Mouse (Mus musculus): ENCODE measurements around the gene Hexim1. TPM values are rescaled to one million over a fixed set of nuclear protein-coding genes. Genes with fewer than 3 reads are reported as not detected.

The Hexim1 gene
- polyA plus RNA-seq, 1 experiment = 24.3 TPM

DNA sequence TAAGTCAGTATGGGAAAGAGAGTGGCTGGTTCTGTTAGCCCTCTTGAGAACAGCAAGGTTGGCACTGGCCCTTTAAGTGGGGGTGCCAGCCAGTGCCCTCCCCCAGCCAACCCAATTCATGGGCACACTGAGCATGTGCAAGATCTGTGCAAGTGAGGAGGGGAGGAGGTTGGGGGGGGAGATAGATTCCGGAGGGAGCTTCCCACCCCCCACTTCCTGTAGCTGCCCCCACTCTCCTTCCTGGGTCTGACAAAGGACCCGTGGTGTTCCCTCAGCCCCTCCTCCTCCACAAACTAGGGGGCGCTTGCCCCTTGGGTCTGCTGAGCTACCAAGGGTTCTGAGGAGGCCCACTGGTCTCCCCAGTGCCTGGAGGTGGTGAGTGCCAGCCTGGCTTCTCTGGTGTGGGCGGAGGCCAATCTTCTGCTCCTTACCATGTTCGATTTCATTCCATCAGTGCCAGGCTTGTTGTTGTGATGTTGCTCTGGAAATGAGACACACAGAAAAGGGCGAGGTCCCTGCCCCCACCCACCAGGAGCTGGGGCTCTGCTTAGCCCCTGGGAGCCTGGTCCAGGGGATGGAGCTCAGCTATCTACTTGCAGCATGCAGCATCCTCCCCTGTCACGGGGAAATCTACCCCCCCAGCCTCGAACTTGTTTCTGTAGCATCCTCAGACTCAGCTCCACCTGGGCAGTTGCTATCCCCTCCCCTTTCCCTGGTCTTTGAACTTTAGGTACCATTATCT, 26.6 kb downstream of the Hexim1 start:
- peak overlapping the region; percentile 18 for H3K4me3 ChIP-seq (ENCODE audit: insufficient read depth, poor library complexity, severe bottlenecking)
- no peaks in the 10 kb centered on the region for H3K36me3 ChIP-seq (ENCODE audit: control insufficient read depth, insufficient read depth)
- no peaks in the 10 kb centered on the region for H3K79me2 ChIP-seq (ENCODE audit: control insufficient read depth, insufficient read depth)
- no peaks in the 10 kb centered on the region for H3K27me3 ChIP-seq (ENCODE audit: control insufficient read depth, insufficient read depth, insufficient read length)
- TF ChIP-seq CTCF (IDR thresholded peaks at IDR 0.05; ENCODE audit: control insufficient read depth, insufficient read depth, insufficient read length) (no peak), FOSL1 (IDR thresholded peaks at IDR 0.05; ENCODE audit: insufficient read depth, low read length, poor library complexity, severe bottlenecking) (no peak), MYOD1 (IDR thresholded peaks at IDR 0.05; ENCODE audit: control insufficient read depth, insufficient read length, low read depth) (no peak), USF1 (IDR thresholded peaks at IDR 0.05; ENCODE audit: low read depth) (no peak), MYOG (IDR thresholded peaks at IDR 0.05; ENCODE audit: control insufficient read depth, extremely low read depth, insufficient read length) (no peak), CEBPB (IDR thresholded peaks at IDR 0.05; ENCODE audit: low read depth) (no peak), MAX (IDR thresholded peaks at IDR 0.05) (no peak)
- H3K79me3 ChIP-seq (ENCODE audit: low read depth) = no peaks in the 10 kb centered on the region
- H3ac ChIP-seq (ENCODE audit: control insufficient read depth, insufficient read length, low read depth) = peak overlapping the region; percentile 31

DNA sequence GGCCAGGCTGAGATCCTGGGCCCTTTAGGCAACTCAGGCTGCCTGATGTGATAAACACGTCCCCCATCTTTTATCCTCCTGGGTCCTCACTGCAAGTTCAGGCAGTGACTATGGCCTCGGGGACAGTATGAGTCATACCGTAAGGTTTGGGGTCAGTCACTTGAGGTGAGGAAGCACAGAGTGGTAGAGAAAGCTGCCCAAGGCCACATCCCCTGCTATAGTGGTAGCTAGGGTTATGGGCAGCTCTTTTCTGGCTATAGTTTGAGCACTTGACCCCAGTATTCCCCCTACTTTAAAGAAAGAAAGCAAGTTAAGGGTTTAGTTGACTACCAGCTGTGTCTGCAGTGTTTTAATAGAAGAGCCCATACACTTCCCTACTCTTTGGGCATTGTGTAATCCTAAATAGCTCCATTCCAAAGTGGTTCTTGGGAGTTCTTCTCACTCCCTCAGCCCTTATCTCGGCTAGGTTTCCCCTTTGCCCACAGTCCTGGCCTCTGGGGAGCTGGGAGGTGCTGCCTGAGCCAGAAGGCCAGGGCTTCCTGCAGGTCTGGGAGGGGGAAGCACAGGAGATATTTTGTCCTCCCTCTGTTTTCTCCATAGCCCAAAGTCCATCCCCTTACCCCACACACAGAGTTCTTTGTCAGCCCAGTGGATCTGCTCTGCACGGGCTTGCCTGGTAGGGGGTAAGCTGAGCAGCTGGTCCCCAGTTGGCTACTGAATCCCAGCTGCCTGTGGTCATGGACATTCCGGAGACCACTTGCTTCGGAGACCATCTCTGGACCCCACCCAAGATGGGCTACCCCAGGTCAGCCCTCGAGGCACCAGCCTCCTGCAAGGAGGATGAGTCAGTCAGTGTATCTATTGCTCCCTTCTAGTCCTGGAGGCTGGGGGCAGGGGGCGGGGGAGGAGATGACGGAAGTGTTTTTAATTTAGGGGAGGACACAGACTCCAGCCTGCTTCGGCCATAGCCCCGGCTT, 28.6 kb downstream of the Hexim1 start:
- H3K79me2 ChIP-seq (ENCODE audit: control insufficient read depth, insufficient read depth) = no peaks in the 10 kb centered on the region
- H3K4me3 ChIP-seq (ENCODE audit: insufficient read depth, poor library complexity, severe bottlenecking) = no peak overlapping the region
- H3K27me3 ChIP-seq (ENCODE audit: control insufficient read depth, insufficient read depth, insufficient read length) = no peaks in the 10 kb centered on the region
- no peaks in the 10 kb centered on the region for H3K36me3 ChIP-seq (ENCODE audit: control insufficient read depth, insufficient read depth)
- no peaks in the 10 kb centered on the region for H3K79me3 ChIP-seq (ENCODE audit: low read depth)
- TF ChIP-seq MYOD1 (IDR thresholded peaks at IDR 0.05; ENCODE audit: control insufficient read depth, insufficient read length, low read depth) (peak; percentile 77), CEBPB (IDR thresholded peaks at IDR 0.05; ENCODE audit: low read depth) (peak; percentile 60), USF1 (IDR thresholded peaks at IDR 0.05; ENCODE audit: low read depth) (no peak)
- H3ac ChIP-seq (ENCODE audit: control insufficient read depth, insufficient read length, low read depth) = no peak overlapping the region

DNA sequence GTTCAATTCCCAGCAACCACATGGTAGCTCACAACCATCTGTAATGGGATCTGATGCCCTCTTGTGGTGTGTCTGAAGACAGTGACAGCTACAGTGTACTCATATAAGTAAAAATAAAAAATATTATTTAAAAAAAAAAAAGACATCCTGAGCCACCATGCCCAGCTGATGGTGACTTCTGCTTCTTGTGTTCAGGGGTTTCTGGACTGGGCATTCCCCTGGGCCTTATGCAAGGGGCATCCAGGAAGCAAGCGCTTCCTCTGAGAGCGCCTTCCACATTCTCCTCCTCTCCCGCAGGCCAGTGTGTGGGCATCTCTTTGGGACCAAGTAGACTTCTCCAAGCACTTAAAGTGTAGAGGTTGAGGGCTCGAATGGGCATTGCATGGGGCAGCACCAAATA, 30.4 kb downstream of the Hexim1 start:
- no peaks in the 10 kb centered on the region for H3K36me3 ChIP-seq (ENCODE audit: control insufficient read depth, insufficient read depth)
- no peak overlapping the region for H3ac ChIP-seq (ENCODE audit: control insufficient read depth, insufficient read length, low read depth)
- no peak for TF ChIP-seq MYOG (IDR thresholded peaks at IDR 0.05; ENCODE audit: control insufficient read depth, extremely low read depth, insufficient read length)
- TF ChIP-seq USF1 (IDR thresholded peaks at IDR 0.05; ENCODE audit: low read depth) = no peak
- TF ChIP-seq CEBPB (IDR thresholded peaks at IDR 0.05; ENCODE audit: low read depth) = no peak
- TF ChIP-seq FOSL1 (IDR thresholded peaks at IDR 0.05; ENCODE audit: insufficient read depth, low read length, poor library complexity, severe bottlenecking) = no peak
- TF ChIP-seq MAX (IDR thresholded peaks at IDR 0.05) = no peak
- TF ChIP-seq MYOD1 (IDR thresholded peaks at IDR 0.05; ENCODE audit: control insufficient read depth, insufficient read length, low read depth) = no peak
- TF ChIP-seq CTCF (IDR thresholded peaks at IDR 0.05; ENCODE audit: control insufficient read depth, insufficient read depth, insufficient read length) = no peak
- no peaks in the 10 kb centered on the region for H3K79me2 ChIP-seq (ENCODE audit: control insufficient read depth, insufficient read depth)
- H3K27me3 ChIP-seq (ENCODE audit: control insufficient read depth, insufficient read depth, insufficient read length) = no peaks in the 10 kb centered on the region
- H3K4me3 ChIP-seq (ENCODE audit: insufficient read depth, poor library complexity, severe bottlenecking) = no peak overlapping the region
- H3K79me3 ChIP-seq (ENCODE audit: low read depth) = no peaks in the 10 kb centered on the region

DNA sequence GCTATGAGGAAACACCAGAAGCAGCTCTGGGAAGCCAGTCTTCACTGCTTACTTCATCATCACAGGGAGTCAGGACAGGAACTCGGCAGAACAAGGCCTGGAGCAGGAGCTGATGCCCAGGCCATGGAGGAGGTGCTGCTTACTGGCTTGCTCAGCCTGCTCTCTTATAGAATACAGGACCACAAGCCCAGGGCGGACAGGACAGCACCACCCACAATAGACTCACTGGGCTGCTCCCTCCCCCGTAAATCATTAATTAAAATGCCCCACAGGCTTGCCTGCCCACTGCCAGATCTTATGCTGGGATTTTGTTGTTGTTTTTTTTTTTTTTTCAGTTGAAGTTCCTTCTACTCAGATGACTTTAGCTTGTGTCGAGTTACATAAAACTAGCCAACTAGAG, 31.7 kb downstream of the Hexim1 start:
- Histone ChIP-seq H3K36me3 (ENCODE audit: control insufficient read depth, insufficient read depth) (no peaks in the 10 kb centered on the region), H3K79me3 (ENCODE audit: low read depth) (no peaks in the 10 kb centered on the region), H3K79me2 (ENCODE audit: control insufficient read depth, insufficient read depth) (no peaks in the 10 kb centered on the region), H3ac (ENCODE audit: control insufficient read depth, insufficient read length, low read depth) (no peak overlapping the region), H3K27me3 (ENCODE audit: control insufficient read depth, insufficient read depth, insufficient read length) (no peaks in the 10 kb centered on the region), H3K4me3 (ENCODE audit: insufficient read depth, poor library complexity, severe bottlenecking) (no peak overlapping the region)
- TF ChIP-seq FOSL1 (IDR thresholded peaks at IDR 0.05; ENCODE audit: insufficient read depth, low read length, poor library complexity, severe bottlenecking) (no peak), MYOD1 (IDR thresholded peaks at IDR 0.05; ENCODE audit: control insufficient read depth, insufficient read length, low read depth) (no peak), CTCF (IDR thresholded peaks at IDR 0.05; ENCODE audit: control insufficient read depth, insufficient read depth, insufficient read length) (no peak), MYOG (IDR thresholded peaks at IDR 0.05; ENCODE audit: control insufficient read depth, extremely low read depth, insufficient read length) (no peak)

DNA sequence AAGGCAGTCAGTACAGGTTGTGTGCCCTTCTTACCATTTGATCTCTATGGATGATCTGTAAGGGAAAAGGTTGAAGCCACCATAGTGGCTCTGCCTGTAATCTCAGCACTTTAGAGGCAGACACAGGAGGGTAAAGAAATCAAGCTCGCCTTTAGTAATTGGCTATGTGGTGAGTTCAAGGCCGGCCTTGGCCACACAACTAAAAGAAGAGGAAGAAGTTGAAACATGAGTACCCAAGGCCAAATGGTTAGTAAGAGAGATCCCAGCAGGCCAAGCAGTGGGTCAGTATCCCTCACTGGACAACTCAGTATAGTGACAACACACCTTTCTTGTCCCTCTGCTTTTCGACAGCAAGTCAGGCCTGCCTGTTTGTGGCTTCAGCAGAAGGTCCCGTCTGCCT, 33.7 kb downstream of the Hexim1 start:
- Histone ChIP-seq H3K27me3 (ENCODE audit: control insufficient read depth, insufficient read depth, insufficient read length) (no peaks in the 10 kb centered on the region), H3K79me3 (ENCODE audit: low read depth) (no peaks in the 10 kb centered on the region), H3K79me2 (ENCODE audit: control insufficient read depth, insufficient read depth) (no peaks in the 10 kb centered on the region), H3ac (ENCODE audit: control insufficient read depth, insufficient read length, low read depth) (no peak overlapping the region), H3K4me3 (ENCODE audit: insufficient read depth, poor library complexity, severe bottlenecking) (no peak overlapping the region), H3K36me3 (ENCODE audit: control insufficient read depth, insufficient read depth) (no peaks in the 10 kb centered on the region)
- no peak for TF ChIP-seq FOSL1 (IDR thresholded peaks at IDR 0.05; ENCODE audit: insufficient read depth, low read length, poor library complexity, severe bottlenecking)
- TF ChIP-seq CTCF (IDR thresholded peaks at IDR 0.05; ENCODE audit: control insufficient read depth, insufficient read depth, insufficient read length) = no peak
- TF ChIP-seq CEBPB (IDR thresholded peaks at IDR 0.05; ENCODE audit: low read depth) = no peak
- TF ChIP-seq MYOD1 (IDR thresholded peaks at IDR 0.05; ENCODE audit: control insufficient read depth, insufficient read length, low read depth) = no peak
- TF ChIP-seq MAX (IDR thresholded peaks at IDR 0.05) = no peak
- TF ChIP-seq USF1 (IDR thresholded peaks at IDR 0.05; ENCODE audit: low read depth) = no peak
- no peak for TF ChIP-seq MYOG (IDR thresholded peaks at IDR 0.05; ENCODE audit: control insufficient read depth, extremely low read depth, insufficient read length)

Measured in C2C12 (cell line).